Mouse (Mus musculus) thymus, postnatal 25 days (tissue): ENCODE results near the gene Doc2b.

Experiments used
- DNase-seq: peaks from one replicate; pipeline ENCODE4 v3.0.0; 2022

Doc2b gene

DNA sequence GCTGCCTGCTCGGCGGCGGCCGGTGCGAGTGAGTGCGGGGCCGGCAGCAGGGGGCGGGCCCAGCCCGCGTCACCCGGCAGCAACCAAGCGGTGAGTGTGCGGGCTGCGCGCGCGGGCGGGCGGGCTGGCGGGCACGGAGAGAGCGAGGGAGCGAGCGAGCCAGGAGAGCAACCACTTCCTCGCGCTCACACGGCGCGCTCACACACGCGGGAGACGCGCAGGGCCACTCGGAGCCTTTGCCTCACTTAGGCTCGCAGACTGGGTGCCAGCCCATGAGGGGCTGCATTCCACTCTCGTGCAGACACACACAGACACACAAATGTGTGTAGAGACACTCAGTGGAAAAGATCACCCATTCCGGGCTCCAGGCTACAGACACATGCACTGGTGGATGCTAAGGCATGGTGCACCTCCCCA lies at the start of gene Doc2b:
Gene Doc2b, minus strand, starts transcription at position 21 of the 417 bp plus-strand sequence.
- DNase-seq, result no peak

DNA sequence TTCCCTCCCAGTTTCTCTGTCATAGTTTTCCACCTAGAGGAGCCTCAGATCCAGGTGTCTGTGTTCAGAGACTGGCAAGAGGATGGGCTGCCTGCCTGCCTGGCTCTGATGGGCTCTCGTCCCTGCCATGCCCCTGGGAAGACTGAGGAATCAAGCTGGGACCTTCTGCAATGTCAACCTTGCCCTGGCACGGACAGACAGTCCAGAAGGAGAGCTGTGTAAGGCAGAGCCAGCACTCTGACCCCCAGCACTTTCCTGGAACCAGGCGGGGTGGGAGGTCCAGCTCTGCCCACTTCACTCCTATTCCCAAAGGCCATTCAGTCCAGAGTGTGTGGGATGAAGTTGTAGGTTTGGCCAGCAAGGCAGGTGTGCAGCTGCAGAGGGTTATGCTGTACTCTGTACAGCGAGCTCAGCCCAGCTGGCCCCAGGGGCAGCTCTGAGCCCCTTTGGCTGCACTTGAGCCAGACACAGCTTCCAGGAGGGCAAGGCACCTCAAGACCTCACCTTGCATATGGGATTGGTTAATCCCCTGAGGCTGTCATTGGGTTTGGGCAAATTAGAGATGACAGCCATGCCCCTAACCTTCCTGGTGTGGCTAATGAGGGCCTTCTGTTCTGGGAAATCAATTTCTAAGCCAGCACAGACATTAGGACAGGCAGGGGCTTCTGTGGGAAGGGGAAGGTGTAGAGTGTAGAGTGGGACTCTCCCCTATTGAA lies 47.2 kb upstream of the Doc2b start:
- DNase-seq, result no peak

DNA sequence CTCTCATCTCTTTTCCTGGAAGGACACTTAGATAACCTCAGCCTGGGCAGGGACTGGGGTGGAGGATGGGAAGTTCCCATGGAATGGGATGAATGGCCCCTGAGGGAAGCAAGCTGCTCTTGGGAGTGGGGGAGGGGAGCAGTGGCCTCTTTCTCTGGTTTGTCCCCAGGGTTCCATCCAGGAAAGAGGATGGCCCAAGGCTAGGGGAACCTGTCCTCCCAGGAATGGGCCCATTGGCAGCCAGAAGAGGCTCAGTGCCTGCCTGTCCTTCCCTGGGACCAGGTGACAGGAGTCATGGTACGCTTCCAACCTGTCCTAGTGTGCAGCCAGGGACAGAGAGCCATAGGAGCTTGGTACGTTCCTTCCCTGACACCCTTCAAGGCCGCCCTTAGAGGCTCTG lies 45.7 kb upstream of the Doc2b start:
- no peak for DNase-seq

DNA sequence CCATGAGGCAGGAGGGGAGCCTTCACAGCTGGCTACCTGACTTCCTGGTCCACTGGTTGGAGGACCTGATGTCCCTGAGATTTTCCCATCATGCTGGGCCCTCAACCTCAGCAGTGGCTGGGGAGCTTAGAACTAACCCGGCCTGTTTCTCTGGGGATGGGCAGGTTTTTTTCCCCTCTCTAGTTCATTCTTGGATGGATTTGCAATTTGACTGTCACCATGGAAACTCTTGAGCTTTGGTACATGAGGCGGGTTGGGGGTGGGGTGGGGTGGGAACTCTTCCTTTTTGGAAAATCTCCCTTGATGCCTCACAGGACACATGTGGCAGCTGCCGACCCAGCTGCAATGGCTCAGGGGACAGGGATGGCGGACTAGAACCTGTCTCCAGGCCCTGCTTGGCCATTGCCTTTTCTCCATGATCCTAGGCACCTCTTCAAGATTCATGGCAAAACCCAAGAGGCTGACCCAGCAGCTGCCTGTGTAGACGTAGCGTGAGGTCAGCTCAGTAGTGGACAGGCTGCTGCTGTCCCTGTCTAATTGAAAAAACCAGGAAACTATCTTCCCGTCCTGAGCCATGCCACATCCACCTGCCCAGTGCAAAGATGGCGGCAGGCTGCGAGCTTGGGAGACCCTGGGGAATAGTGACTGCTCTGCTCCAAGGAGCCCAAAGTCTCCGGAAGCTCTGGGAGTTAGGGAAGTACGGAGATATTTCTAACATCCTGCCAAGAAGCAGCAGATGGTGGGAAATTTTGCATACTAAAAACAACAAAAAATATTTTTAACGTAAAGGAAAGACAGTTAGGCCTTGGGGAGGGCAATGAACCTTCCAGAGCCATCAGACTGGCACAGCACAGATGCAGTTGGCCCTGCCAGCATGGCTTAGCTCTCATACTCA lies 43.9 kb upstream of the Doc2b start:
- no peak for DNase-seq

- no peak for DNase-seq
Observed at GRCm38 (mm10) chr11:75838861-75839426, 43.1 kb upstream of the Doc2b start.

- peak; percentile 12 for DNase-seq
Observed at GRCm38 (mm10) chr11:75836240-75836610, 40.4 kb upstream of the Doc2b start.

- peak; percentile 23 for DNase-seq
Observed at GRCm38 (mm10) chr11:75835587-75836239, 39.9 kb upstream of the Doc2b start.

DNA sequence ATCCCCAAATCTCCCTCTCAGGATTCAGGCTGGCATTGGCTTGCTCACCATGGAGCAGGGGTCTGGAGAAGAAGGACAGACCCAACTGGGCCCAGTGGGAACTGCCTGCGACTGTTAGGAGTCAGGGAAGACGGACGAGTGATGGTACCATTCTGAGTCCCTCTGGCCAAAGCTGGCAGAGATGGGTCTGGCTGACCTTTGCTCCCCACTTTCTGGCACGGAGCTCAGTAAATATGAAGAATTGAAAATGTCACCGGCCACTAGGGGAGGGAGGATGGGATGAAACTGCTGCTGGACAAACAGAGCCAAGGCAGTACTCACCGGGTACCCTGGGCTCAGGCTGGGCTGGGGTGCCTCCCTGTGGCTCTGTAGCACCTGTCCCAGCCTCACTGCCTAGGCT lies 37.2 kb upstream of the Doc2b start:
- DNase-seq, result no peak

GRCm38 (mm10) chr11:75830386-75830785 lies 34.5 kb upstream of the Doc2b start:
- no peak for DNase-seq

DNA sequence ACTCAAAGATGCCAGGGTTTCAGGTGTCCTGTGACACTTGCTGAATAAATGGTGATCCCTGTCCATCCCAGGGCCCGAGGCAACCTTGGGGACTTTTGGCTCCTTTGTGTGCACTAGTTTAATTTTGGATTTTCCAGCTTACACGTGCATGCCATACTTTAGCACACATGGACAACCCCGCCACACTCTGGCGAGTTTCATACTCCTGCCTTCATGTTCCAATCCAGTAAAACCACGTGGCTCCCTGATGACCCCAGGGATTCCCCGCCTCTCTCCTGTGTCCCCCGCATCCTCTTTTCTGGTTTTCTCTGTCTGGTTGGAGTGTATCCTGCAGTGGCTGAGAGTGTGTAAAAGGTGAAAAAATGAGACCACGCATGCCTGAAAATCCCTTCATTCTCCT lies 31.6 kb upstream of the Doc2b start:
- peak; percentile 14 for DNase-seq

DNA sequence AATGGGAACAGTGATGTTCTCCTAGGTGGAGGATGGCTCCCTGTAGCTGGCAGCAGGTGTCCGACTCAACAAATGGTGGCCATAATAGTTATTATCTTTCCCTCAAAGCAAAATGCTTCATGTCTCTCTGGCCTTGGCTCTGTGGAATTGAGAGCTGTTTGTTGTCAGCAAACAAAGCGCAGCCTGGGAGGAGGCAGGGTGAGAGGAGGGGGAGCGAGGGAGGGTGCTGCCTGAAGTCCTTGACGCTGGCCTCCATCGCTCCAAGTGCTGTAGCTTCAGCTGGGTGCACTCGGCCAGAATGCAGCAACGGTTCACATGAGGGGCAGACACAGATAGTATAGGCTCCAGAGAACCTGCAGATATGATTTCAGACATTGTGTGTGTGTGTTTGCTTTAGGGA lies 27.7 kb upstream of the Doc2b start:
- no peak for DNase-seq

DNA sequence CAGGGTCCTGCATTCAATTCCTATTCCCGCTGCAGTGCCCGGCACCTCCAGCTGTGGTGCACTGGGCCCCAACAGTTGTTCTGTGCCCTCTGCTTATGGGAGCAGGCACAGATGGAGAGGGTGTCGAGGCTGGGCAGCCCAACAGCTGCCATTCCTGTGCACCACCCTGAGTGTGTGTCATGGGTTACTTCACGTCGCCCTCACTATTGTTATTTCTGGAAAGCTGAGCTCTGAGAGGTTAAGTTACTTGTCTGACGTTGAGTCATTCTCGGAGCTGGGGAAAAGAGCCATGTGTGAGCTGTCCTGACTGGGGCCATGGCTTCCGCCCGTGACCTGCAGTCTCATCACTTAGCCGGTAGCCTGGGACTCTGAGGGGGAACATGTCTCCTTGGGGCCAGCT lies 17.2 kb upstream of the Doc2b start:
- no peak for DNase-seq

- no peak for DNase-seq
Observed at GRCm38 (mm10) chr11:75811900-75812299, 16.1 kb upstream of the Doc2b start.

DNA sequence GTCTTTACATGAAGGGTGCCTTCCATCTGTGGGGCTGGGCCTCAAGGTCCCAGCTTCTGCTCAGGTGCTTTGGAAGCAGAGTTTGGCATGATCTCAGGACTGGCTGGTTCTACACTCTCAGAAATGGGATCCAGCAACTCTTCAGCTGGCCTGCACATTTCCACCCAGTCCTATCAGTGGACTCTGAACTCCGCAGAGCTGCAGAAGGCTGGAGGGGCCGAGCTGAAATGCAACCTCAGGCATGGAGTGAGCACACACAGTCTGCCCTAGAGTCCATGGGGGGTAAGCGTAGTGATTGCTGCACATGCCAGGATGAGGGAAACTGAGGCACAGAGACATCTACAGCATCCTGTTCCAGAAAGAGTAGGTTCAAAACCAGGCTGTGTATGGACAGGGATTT lies 14.7 kb upstream of the Doc2b start:
- DNase-seq, result no peak

GRCm38 (mm10) chr11:75807486-75807885 lies 11.6 kb upstream of the Doc2b start:
- no peak for DNase-seq

DNA sequence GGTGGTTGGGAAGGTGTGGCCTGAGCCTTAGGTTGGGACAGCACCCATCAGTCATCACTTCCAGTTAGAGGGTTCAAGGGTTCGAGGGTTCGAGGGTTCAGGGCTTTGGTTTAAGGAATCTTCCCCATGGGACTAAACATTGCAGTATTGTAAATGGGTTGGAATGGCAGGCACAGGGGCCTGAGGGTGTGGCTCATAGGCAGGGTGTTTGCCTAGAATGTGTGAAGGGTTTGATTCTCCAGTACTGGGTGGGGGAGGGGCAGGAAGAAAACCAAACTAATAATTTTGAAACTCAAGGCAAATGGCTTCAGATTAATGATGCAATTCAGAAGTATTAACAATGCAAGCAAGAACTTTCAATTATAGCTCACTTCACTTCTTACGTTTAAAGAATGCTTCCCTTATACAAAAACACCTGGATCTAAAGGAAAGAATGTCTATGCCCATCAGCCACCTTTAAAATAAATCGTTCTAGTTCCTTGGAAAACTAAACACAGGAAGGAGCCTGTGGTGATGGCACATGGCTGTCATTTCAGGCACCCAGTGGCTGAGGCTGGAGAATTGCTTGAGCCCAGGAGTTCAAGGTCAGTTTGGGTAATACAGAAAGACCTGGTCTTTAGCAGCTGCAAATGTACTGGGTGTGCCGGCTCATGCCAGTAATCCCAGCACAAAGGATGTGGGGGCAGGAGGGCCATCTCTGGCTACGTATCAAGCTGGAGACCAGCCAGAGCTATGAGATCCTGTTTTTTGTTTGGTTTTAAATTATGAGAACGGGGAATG lies 6.1 kb upstream of the Doc2b start:
- no peak for DNase-seq

DNA sequence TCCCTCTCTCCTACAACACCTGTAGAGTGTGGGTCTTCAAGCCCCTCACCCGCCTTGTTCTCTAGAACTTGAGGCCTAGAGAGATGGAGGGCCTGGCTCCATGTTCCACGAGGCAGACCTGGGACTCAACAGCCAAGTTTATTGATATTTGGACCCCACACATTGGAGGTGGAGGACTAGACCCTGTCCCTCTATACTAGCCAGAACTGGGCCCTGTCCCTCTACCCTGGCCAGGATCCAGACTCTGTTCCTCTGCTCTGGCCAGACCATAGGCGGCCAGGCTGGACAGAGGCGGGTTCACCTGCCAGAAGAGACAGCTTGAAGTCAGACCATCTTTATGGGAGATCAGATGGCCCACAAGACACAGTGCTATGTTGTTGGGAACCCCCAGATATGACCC lies 5.5 kb upstream of the Doc2b start:
- no peak for DNase-seq

- no peak for DNase-seq
Observed at GRCm38 (mm10) chr11:75796536-75797246, 842 bp upstream of the Doc2b start.

GRCm38 (mm10) chr11:75795321-75795636 lies 570 bp downstream of the Doc2b start:
- DNase-seq, result no peak

GRCm38 (mm10) chr11:75794602-75795320 lies 1.1 kb downstream of the Doc2b start:
- DNase-seq, result no peak

GRCm38 (mm10) chr11:75793351-75793750 lies 2.5 kb downstream of the Doc2b start:
- DNase-seq, result no peak
